Mouse (Mus musculus): Measurements from ENCODE around the gene Exosc6.
"Not testable (repeated sequence)": the region's sequence is repeated elsewhere in the genome, so short reads cannot be mapped to it uniquely, and the experiment has no call there.

Gene Exosc6

GRCm38 (mm10) chr8:111058946-111059572 is 2.9 kb downstream of the Exosc6 start:
- intact Hi-C loops (cut with DNase I): loop anchor here (5.0 kb wide), 1 partner anchor 33 kb away; the partner anchor contains the start of genes Clec18a and Pdpr

- intact Hi-C loops (cut with DNase I): no loop called here
Measured at GRCm38 (mm10) chr8:111061688-111062071, 5.5 kb downstream of the Exosc6 start.

- intact Hi-C loops (cut with DNase I): no loop called here
Measured at GRCm38 (mm10) chr8:111062072-111062757, 6.1 kb downstream of the Exosc6 start.

GRCm38 (mm10) chr8:111062893-111063292 is 6.8 kb downstream of the Exosc6 start:
- intact Hi-C loops (cut with DNase I): no loop called here

GRCm38 (mm10) chr8:111066308-111066707 is 10.2 kb downstream of the Exosc6 start:
- intact Hi-C loops (cut with DNase I): no loop called here

- intact Hi-C loops (cut with DNase I): no loop called here
Measured at GRCm38 (mm10) chr8:111067439-111067838, 11.3 kb downstream of the Exosc6 start.

- intact Hi-C loops (cut with DNase I): not testable (repeated sequence)
Measured at GRCm38 (mm10) chr8:111068660-111069059, 12.5 kb downstream of the Exosc6 start.

- intact Hi-C loops (cut with DNase I): loop anchor here (5.0 kb wide), 1 partner anchor 74 kb away; no protein-coding TSS in a partner anchor
Measured at GRCm38 (mm10) chr8:111075926-111076325, 19.8 kb downstream of the Exosc6 start.

GRCm38 (mm10) chr8:111079461-111079860 is 23.3 kb downstream of the Exosc6 start:
- intact Hi-C loops (cut with DNase I): loop anchor here (5.0 kb wide), 1 partner anchor 77 kb away; no protein-coding TSS in a partner anchor

- intact Hi-C loops (cut with DNase I): loop anchor here (5.0 kb wide), 1 partner anchor 78 kb away; no protein-coding TSS in a partner anchor
Measured at GRCm38 (mm10) chr8:111079861-111080271, 23.7 kb downstream of the Exosc6 start.

GRCm38 (mm10) chr8:111081580-111082258 is 25.6 kb downstream of the Exosc6 start:
- intact Hi-C loops (cut with DNase I): no loop called here

GRCm38 (mm10) chr8:111083936-111084335 is 27.8 kb downstream of the Exosc6 start:
- intact Hi-C loops (cut with DNase I): not testable (repeated sequence)

- intact Hi-C loops (cut with DNase I): loop anchor here (5.0 kb wide), 2 partner anchors 33 to 57 kb away; partner anchors contain the start of gene Exosc6
Measured at GRCm38 (mm10) chr8:111090126-111090525, 34.0 kb downstream of the Exosc6 start.

- intact Hi-C loops (cut with DNase I): loop anchor here (5.0 kb wide), 2 partner anchors 34 to 56 kb away; partner anchors contain the start of gene Exosc6
Measured at GRCm38 (mm10) chr8:111091706-111092105, 35.6 kb downstream of the Exosc6 start.

- intact Hi-C loops (cut with DNase I): loop anchor here (5.0 kb wide), 2 partner anchors 35 to 55 kb away; partner anchors contain the start of gene Exosc6
Measured at GRCm38 (mm10) chr8:111092326-111092725, 36.2 kb downstream of the Exosc6 start, which contains the start of gene Clec18a. Clec18a (minus strand) TSS chr8:111092426.

GRCm38 (mm10) chr8:111093865-111094718 is 38.0 kb downstream of the Exosc6 start, which contains the start of gene Pdpr:
Pdpr (plus strand) TSS chr8:111094630.
- intact Hi-C loops (cut with DNase I): loop anchor here (5.0 kb wide), 2 partner anchors 37 to 53 kb away; partner anchors contain the start of gene Exosc6

GRCm38 (mm10) chr8:111094719-111095302 is 38.7 kb downstream of the Exosc6 start:
- intact Hi-C loops (cut with DNase I): loop anchor here (5.0 kb wide), 2 partner anchors 38 to 52 kb away; partner anchors contain the start of gene Exosc6

Data from adrenal gland (tissue).